Mouse (Mus musculus): ENCODE data around the gene Gm6899.
A peak's percentile ranks its signal among the peaks of the same experiment; 100 is the strongest.

Gm6899 gene

DNA sequence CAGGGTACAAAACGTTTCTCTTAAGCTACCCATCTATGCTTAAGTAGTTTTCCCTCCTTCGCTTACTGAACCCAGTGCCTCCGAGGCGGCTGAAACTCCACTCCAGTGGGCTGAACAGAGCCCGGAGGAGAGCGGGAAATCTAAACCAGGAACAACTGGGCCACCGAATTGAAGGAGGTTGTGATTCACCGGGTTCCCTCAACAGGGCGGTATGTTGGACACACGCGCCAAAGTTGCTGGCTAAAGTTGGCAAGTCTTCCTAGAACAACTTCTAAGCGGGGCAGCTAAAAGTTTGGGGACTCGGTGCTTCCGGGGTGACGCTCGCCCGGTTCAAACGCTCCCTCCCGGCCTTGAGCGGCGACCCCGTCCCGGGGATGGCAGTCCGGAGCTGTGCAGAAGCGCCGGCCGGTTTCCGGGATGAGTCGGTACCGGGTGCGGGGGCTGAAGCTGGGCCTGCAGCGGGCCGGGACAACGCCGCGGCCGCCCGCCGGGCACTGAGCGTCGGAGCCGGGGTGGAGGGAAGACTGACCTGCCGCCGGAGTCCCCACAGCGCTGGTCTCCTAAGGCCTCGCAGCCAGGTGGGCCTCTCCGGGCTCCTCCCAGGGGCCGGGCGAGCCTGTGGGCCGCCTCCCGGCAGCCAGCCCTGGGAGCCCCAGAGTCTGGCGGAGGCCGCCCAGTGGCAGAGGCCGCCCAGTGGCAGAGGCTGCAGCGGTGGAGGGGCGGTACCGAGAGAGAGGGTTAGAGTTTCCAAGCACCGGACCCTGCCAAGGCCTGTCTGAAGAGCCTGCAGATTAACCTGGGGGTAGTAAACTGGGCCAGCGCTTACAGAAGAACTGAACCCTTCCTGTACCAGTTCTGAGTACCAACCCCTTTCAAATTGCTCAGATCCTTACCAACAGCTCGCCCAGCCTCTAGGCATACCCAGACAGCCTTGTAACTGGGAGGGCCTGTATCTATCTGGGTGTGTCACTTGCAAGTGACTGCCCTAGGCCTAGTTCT lies at the start of gene Gm6899, which contains the start of gene Vrk2:
Gene Gm6899 (plus strand): TSS at position 181 of the 999 bp plus-strand sequence.
Gene Vrk2 (minus strand): TSS at position 939 of the 999 bp plus-strand sequence.
- DNase-seq, result peak; percentile 1

DNA sequence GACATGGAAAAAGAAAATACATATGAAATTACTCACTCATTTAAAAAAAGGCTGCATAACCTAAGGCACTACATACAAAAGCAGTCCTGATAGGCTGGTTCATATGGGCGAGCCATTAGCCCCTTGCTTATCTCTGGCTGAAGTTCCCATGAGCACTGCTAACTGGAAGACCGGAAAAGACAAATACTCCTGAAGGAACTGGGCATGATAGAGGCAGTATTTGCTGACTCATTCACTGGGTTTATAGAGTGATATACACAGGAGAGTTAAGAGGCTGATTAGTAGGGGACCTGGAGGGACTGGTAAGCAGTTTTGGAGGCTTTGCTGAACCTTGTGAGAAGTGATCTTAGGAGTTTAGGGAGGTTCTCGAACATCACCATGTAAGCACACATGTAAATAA lies 41.5 kb upstream of the Gm6899 start:
- no peak for DNase-seq

DNA sequence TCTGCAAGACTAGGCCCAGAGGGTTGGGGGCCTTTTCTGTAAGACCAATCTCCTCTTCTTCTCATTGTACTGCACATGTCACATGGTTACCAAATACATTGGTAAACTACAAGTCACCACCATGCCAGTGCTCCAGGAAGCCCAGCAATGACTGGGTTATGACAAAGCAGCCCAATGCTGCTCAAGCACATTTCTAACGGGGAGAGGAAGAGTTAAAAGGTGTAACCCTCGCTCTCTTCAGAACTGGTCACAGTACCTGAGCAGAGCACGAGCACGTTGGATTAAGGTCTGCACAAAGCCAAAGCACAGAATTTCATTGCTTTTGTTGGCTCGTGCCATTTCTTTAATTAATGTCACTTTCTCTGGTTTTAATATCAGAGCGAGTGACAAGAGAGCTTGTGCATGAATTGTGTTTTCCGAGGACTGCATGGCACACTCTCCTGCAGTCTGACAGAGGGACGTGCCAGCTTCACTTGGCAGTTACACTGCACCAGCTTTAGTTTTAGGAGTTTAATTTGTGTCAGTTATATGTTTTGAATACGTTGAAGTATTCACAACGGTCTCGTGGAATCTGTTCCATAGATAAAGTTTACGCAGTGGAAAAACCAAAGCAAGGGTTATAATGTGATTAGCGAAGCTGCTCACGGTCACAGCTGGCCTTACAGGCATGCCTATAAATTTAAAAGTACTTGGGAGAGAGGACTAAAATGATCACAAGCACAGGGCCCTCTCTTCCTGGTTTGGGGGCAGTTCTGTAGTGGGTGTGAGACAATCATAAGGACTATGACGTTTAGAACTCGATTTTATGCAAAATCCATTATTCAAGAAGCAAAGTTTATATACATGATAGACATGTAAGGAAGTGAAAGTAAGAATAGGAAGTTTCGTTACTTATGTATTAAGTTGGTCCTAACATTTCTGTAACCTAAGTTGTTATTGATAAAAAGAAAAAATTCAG lies 7.4 kb upstream of the Gm6899 start:
- DNase-seq, result no peak

DNA sequence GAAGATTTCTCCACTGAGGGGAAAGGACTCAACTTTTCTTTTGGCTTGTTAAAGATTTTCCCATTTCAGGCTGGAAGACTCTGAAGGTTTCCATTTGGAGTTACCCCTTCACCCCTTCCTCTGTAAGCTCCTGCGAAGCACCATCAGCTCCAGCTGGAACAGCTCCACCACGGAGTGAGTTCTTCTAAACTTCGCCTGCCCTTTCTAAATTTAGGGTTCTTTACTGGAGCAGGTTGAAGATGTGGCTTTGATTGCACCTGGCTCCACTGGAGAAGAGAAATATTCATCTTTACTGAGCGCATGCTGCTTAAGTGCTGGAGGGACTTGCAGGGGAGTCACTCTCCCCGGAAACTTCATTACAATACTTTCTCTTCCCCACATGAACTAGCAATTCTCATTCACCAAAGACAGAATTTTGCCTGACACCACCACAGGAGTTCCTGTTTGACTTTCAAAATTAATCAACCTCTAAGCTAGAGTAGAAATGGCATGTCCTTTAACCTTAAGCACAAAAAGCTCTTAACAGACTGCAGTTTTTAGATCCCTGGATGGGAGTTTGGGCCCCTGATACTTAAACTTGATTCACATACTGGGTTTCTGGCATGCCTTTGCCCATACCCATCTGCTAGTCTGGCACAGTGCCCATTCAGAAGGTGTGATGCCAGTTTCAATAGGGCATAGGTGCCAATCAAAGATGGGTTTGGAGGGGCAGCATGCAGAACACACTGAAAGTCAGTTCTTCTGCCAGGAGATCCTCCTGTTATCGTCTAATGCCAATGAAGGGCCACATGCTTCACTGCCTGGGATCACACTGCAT lies 6.5 kb upstream of the Gm6899 start:
- DNase-seq, result peak; percentile 3

DNA sequence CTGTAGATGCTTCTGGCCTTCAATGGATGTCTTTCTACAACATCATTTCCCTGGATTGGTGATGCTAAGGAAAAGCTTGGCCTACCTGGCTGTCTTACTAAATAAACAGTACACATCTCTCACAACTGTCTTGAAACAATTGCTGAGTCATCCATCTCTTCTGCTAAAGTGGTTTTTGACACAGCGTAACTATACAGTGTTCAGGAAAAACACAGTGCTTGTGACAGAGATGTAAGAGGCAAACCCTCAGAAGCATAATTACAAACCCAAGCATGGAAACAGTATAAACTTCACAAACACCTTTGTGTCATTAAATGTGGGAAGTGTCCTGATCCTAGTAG lies 5.9 kb upstream of the Gm6899 start:
- no peak for DNase-seq

DNA sequence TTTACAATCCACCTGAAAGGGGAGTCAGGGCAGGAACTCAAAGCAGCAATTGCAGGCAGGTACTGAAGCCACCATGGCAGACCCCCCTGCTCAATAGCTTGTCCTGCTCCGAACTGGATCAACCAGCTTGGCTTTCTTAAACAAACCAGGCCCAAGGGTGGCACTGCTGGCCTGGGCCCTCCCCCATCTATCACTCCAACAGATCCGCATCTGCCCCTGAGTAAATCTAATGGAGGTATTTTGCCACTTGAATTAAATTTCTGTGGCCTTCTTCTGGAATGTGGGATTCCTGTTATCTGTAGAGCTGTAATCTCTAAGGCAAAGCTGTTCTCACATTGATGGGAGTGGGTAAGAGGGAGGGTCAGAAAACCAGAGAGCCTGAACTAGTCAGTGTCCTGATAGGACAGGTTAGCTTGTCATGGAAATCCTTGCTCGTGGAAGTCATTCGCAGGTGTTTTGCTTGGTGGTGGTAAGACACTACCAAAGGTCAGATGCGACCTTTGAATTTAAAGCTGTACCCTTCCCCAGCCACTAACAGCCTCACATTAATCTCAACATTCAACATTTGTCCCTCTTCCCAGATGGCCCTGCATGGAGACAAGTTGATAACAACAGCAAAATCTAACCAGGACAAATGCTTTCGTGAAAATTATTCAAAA lies 517 bp upstream of the Gm6899 start:
- no peak for DNase-seq

DNA sequence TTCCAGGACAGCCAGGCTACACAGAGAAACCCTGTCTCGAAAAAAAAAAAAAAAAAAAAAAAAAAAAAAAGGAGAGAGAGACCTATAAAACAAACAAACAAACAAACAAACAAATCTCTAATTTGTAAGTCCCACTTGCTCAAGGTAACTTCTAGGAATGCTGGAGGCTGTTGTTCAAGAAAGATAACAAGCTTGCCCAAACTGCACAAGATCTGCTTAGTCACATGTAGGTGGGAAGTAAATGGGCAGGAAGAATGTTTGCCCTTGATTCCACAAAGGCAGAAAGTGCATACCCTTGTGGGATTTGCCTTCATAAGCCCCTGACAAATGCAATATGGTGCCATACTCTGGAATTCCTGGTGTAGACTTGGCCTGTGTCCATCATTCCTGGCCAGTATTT lies 1.4 kb downstream of the Gm6899 start:
- DNase-seq, result no peak

DNA sequence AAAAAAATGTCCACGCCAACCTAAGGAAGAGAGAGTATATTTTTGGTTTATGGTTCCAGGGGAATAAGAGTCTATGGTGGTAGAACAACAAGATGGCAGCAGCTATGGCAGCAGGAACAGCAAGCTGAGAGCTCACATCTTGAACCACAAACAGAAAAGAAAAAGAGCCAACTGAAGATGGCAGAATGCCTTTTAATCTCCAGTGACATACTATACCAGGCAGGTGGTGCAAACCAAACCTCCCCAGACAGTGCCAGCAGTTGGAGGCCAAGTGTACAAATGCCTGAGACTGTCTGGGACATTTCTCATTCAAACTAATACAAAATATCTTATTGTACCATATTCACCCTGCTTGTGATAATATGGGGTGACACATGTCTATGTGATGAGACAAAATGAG lies 3.1 kb downstream of the Gm6899 start:
- no peak for DNase-seq

DNA sequence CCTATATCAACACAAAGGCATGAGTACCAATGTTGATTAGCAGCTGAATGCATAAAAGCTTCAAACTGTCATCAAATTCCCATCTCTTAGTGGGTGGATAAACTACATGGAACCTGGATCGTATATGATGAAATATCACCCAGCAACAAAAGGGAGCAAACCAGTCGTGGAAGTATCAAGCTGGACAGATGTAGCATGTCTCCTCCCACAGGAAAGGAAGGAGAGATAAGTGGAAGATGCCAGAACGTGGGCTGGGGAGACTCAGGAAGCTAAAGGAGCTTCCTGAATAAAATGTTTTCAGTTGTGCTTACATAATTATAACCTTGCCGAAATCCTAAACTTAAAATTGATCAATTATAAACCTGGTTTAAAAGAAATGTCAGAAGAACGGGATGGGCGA lies 4.1 kb downstream of the Gm6899 start:
- DNase-seq, result no peak

DNA sequence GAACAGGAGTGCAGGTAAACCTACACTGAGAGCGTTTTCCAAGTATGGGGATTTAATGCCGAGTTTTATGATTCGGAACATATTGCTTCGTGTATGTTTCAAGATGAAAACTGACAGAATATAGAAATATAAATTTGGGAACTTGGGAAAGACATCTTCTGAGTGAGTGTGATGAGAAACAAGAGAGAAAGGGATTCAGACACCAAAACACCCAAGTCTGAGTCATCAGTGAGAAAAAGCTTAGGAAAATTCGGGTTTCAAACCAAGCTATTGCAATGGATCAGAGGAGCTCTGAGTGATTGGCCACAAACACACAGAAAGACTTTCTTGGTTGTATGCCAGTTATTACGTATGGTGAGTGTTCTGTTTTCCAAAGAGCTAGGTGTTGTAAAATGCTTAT lies 4.7 kb downstream of the Gm6899 start:
- DNase-seq, result no peak

DNA sequence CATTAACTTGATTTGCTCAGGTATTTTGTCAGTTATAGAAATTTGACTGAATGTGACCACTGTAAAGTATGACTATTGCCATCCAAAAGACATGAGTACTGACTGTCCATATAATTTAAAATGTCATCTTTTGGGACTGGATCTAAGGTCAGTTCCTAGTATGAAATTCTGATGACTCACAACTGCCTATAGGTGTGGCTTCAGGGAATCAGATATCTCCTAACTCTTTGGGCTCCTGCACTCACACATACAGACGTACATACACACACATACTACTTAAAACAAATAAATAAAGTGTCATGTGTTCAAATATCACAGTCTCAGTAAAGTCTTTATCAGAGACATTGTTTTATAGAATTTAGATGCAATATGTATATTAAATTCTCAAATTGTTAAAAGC lies 5.8 kb downstream of the Gm6899 start:
- DNase-seq, result no peak

DNA sequence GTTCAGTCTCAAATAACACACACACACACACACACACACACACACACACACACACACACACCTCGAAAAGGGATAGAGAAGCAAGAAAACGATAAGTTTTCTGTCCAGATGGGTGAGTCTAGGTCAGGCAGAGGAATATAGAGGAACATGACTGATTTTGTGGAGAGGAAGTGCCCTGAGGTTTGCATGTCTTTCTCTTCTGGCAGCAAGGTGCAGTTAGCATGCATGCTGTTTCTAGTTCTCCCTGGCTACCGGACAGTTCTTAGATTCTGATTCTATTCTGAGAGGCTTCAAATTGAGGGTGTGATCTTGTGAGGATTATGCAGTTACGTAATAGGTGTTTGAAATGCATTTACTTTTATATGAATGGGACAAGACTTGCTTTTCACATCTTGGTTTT lies 7.7 kb downstream of the Gm6899 start:
- DNase-seq, result no peak

DNA sequence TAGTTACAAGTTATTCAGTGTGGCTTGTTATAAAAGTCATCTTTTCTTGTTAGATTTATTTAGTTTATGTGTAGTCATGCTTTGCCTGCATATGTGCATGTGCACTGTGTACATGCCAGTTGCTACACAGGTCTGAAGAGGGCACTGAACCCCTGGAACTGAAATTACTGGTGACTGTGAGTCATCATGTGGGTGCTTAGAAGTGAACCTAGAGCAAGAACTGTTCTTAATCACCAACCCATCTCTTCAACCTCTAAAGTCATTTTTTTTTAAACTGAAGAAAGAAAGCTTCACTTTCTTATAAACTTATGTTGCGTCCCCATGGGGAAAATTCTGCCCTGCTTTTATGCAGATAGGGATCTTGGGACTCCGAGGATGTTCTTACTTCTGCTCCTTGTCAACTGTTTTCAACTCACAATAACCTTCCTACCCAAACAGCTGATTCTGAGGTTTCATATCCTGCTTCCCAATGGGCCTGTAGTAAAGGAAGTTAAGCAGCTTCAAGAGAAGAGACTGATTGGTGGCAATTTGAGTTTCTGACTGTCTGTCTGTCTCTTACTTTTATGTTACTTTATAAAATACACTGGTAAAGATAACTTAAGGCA lies 8.6 kb downstream of the Gm6899 start:
- DNase-seq, result no peak

DNA sequence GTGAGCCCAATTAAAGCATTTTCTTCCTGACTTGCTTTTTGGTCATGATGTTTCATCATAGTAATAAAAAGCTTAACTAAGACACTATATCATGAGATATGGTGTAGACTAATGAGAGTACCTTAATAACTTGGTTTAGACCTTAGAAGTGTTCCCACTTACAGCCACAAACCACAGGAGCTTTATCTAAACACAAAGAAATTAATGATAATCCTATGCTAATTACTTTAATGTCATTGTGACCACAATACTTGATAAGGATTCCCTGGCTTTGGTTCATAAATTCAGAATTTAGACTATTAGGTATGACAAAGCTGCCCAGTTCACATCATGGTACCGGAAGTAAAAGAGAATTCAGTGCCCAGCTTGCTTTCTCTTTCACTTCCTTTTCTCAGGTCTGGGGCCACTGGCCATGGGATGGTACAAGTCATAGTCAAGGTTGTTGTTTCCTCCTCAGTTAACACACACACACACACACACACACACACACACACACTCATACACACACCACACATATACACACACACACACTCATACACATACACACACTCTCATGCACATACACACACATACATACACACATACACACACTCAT lies 11.1 kb downstream of the Gm6899 start:
- DNase-seq, result no peak

DNA sequence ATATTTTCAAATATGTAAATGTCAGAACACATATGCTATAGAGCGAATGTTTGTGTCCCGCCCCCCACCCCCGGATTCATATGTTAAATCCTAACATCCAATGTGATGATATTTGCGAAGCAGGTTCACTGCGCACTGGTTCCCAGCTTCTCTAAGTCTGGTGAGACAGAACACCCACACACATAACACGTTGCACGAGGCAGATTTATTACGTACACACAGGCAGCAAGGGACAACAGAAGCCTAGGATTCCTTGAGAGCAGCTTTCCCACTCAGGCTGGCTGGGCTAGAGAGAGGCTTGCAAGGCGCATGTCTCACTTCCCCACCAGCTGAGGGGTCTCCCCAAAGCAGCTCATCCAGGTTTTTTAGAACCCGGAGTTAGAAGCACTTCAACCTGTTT lies 15.8 kb downstream of the Gm6899 start:
- no peak for DNase-seq

DNA sequence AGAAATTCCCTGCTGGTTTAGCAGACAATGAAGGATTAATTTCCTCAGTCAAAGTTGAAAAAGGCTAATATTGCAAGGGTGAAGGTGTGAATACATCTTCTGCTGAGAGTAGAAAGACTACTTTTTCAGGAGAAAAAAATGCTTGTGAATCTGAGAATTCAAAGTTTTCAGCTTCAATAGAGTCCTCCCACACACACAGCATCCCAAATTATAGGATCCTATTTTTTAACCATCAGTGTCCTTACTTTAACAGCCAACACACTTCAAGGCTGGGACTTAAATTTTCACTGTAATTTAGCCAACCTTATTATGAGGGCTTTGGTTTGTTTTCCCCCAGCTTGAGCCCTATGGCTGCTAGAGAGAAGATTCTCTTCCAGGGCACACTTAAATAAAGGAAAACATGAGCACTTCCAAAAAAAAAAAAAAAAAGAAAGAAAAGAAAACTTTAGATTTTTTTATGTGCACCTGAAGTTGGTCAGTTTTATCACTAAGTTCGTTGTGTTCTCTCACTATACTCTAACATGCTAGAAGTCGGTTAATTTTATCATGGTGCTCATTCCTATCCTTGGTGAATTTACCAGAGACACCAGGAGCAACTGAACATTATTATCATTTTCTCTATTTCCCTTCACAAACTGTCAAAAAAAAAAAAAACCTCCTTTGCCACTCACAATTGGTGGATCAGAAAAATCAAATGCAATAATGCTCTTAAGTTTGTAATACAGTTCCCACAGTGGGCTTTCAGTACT lies 25.6 kb downstream of the Gm6899 start:
- DNase-seq, result no peak

DNA sequence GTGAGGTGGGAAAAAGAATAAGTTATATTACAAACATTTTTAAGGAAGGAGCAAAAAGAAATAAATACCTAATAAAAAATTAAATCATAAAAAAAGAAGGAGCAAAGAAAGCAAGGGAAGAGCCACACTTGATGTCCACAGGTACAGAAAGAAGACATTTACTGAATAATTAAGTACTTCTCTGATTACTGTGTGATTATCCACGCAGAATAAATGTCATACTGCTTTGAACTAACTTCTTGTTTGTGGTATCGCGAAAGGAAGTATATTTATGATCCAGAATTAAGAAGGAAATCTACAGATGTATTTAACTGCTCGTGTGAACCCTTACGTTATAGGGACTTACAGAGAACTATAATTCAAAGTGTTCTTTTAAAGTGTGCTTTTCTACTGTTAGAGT lies 29.7 kb downstream of the Gm6899 start:
- no peak for DNase-seq

DNA sequence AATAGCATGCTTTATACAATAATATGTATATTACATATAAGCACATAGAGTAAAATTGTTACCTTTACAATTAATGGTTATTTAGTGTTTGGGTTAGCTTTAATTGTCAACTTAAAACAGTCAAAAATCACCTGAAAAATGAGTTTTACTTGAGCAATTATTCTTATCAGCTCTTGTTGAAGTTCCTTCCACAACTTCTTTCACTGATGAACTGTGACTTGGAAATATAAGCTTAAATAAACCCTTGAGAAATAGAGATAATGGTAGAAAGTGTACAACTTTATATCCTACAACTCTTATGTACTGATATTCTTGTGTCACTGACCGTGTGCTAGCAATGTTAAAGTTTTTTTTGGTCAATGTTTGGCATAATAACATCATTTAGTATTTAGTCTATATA lies 43.2 kb downstream of the Gm6899 start:
- DNase-seq, result no peak

DNA sequence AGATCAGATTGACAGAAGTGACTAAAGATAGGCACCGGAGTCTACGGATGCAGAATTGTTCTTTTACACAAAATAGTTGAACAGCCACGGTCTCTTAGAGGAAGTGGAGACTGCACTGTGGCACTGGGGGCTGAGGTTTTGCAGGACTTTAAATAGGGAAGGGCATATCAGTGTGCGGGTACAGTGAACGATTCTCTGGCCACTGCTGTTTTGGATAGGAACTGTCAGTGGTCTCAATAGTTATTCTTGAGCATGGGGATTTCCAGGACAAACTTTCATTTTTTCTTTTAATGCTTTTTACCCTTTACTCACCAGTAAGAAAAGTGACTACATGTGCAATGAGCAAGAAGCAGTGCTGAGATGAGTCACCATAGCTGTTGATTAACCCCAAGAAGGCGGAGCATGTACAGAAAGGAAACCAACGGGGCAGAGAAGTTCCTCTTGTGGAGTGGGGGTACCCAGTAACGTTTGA lies 47.3 kb downstream of the Gm6899 start:
- DNase-seq, result no peak

DNA sequence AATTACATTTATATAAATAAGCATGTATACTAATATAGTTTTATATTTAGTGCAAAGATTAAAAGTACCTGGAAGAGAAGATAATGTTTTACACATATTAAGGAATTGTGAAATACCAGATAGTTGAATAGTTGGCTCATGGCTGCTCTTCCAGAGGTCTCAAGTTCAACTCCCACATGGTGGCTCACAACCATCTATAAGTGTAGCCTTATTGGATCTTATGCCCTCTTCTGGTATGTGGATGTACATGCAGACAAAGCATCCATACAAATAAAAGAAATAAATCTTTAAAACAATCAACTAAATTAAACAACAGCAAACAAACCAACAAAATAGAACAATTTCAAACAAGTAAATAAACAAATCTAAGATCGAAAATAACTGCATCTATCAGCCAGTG lies 49.1 kb downstream of the Gm6899 start:
- no peak for DNase-seq

Measured in cerebellum, adult 11 months (tissue).